Mouse (Mus musculus) frontal cortex, postnatal 14 days (tissue): ENCODE results near the gene Tmem88.

Experiments used
- DNase-seq, 2 experiments: peaks; one replicate each; pipeline ENCODE4 v3.0.0; 2022; ENCODE audit warnings: low spot score in 2 of 2

The Tmem88 gene

DNA sequence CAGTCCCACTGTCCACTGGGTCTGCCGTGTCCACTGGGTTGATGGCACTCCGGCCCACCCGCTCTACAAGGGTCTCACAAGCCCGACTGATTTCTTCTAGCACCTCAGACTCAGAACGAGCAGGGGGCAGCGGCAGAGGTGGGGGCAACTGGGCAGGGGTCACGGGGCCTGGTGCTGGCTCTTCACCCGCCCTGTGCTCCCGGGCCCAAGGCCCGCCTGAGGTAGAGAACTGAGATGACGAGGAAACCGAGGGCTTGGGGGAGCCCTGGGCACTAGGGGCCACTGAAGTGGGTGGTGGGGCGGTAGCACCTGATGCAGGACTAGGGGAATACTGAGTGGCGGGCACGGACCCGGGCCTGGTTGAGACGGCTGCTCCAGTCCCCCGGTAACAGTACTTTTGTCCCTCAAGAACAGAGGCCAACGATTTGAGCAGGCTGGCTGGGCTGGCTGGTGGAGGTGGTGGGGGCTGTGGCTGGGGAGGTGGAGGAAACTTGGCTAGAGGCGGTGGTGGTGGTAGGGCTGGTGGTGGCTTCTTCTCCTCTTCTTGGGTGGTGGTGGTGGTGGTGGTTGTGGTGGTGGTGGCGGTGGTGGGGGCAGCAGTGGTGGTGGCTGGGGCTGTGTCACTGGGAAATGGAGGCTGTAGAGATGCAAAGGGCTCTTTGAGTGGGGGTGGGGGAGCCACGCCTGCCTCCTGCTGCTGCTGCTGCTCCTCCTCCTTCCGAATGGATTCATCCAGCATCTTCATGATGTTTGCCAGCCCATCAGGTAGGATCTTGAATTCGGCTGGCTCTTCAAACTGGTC lies 6.8 kb upstream of the Tmem88 start:
- DNase-seq: no peak

DNA sequence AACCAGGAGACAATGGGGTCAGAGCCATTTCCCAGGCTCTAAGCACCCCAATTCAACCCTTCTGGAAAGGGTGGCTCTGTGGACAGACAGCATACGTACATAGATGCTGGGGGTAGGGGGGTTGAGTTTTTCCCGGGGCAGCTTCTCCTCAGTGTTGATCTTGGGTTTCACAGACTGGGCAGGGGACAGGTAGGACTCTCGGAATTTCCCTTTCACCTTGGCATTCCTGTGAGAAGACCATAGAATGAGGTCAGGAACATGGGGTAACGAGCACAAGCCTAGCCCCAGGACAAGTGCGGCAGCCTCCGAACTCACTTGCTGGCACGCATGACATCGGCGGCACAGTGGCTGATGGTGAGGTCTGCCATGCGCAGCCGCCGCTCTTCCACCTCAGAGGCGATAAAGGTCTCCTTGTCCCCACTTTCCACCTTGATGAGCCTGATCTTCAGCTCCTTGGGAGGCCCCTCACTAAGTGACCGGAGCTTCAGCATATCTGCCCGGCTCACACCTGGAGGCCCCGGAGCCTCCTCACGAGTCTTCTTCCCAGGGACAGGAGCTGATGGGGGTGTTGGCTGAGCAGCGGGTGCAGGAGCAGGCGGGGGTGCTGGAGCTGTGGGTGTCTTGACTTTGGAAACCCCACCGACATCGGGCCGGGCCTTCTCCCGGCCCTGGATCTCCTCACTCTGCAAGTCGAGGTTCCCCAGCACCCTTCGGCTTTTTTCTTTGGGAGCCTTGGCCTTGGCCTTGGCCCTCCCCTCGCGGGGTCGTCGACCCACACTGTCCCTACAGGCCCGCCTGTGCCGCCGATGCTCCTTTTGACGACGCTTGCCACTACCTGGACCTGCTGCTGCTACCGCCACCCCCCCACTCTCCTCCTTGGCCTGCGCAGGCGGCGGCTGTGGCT lies 5.9 kb upstream of the Tmem88 start:
- no peak for DNase-seq

DNA sequence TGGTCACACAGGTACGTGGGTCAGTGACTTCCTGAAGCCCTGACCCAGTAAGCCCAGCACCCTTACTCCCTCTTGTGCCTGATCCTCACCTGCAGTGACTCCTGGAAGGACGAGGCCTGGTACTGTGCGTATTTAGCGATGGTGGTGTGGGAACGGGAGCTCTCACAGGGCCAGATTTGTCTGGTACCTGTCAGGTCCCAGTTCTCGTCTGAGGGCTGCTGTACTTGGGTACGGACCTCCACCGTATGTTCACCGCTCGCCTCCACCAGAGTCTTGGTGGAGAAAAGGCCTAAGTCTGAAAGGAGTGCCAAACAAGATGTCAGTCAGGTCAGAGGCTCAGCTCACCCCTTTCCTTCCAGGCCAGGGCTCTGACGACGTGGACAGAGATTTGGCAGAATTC lies 4.0 kb upstream of the Tmem88 start:
- no peak for DNase-seq

DNA sequence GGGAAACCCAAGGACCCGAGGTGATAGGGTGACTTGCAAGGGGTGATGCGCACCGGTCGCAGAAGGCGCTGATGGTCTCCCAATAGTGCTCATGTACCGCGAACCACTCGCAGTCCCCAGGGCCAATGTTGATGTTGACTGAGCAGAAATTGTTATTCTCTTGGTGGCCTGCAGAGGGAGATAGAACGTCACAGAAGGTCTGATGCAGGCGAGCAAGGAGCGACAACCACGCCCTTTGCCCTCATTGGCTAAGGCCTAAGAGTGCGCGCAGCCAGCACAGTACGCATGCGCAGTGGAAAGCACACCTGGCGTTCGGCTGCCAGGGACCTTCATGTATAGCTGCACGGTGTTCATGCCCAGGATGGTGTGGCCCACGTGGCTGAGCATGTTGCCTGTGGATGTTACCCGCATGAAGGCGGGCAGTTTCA lies 3.2 kb upstream of the Tmem88 start:
- peak; percentile 80 to 83 for DNase-seq

DNA sequence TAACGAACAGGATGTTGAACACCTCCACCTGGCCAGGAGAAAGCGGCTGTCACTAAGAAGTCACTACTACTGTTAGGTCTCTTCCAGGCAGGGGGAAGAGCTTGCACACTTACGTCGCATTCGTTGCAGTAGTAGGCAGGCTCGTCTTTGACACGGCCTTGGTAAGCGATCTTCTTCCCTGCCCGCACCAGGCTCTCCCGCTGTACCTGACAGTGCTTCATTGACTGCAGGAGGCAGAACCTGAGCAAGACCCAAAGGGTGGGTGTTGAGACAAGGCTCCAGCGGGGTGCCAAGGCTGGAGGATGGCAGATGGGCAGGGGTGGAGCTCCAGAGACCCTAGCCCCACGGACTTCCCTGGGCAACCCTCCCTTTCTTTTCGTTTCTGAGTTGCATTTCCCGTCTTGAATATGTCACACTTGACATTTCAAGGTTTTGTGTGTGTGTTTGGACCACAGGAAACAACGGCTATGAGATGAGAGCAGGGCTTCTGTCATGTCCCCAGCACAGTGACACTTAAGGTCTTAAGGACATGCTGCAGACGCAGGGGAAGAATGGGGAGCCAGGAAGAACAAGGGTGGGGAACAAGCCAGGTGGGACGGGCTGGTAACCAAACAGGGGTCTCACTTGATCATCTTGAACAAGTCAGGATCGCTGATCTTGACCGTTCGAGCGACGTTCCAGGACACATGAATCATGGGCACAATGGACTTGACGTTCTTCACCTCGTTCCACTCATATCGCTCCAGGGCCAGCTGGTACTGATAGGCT lies 2.2 kb upstream of the Tmem88 start:
- DNase-seq: peak in 1 of 2 experiments; percentile 17

DNA sequence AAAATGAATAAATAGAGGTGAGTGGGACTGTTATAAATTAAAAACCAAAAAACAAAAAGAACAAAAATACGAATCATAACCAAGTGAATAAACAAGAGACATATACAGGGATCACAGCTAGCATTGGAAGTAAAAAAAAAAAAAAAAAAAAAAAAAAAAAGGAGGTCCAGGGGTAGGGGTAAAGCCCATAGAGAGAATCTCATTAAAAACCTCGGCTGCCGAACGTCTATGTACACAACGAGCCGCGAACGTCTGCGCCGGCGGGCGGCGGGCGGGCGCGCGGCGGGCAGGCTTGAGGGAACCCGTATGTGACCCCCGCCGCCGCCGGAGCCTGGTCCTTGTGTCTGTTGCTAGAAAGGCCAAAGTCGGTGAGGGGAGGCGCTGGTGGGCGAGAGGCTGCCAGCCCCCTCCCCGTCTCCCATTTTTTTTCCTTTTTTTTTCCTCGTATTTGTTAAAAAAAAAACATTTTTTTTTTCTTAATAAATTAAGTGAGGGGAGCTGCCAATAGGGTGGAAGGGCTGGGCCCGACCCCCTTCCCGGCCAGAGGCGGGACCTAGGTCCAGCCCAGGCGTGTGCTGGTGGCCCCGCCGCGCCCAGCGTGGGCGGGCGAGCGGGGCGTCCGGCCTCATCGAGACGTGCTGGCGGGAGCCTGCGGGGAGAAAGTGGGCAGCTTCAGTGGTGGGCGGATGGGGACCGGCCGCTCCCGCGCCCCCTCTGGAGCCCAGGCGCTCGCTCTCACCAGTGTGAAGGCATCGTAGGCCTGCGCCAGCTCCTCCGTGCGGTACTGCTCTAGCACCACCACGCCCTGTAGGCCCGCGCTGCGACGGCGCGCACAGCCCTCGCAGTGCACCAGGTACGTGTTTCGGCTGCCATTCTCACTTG lies 1.4 kb upstream of the Tmem88 start:
- DNase-seq: peak in 1 of 2 experiments; percentile 19

DNA sequence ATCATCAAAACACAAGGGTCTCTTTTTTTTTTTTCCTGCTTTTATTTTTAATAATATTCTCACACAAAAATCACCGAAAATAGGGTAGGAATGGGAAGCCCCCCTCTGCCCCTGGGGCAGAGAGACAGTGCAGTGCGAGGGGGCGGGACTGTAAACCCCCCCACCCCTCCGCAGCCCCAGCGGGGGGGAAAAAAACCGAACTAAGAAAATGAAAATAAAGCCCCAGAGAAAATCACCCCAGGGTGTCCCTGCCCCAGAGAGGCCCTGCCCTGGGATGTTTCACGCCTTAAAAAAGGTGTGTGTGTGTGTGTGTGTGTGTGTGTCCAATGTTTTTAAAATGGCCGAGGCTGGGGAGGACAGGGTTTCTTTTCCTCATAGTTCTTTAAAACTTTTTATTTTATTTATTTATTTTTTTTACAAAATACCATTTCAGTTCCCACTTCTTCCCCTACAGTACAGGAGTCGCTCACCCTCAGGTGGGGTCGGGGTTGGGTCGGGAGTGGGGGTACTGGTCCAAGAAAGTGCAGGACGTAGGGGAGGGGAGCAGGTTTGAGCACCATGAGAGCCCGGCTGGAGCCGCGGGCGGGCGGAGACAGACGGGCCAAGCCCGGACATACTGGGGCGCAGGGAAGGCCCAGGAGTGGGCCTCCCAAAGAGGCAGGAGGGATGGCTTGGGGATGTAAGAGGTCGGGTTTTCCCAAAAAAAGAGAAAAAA lies 609 bp upstream of the Tmem88 start:
- no peak for DNase-seq

DNA sequence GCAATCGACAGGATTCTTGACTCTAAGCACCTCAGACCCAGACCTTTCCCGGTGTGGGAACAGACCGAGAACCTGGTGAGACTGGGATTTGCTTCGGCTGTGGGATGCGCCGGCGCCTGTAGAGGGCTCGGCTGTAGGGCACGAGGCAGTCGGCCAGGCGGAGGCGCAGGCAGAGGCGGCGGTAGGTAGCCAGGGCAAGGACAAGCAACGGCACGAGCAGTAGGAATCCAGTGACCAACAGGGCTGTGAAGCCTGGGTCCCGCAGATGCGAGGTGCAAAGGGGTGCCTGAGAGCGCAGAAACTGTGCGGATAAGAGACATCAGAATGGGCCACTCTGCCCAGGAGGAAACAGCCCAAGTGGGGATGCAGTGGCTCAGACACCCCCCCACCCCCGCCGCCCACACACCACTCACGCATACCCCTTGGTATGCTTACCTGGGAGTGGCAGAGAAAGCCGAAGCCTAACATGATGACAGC lies 415 bp downstream of the Tmem88 start:
- peak in 1 of 2 experiments; percentile 26 for DNase-seq

DNA sequence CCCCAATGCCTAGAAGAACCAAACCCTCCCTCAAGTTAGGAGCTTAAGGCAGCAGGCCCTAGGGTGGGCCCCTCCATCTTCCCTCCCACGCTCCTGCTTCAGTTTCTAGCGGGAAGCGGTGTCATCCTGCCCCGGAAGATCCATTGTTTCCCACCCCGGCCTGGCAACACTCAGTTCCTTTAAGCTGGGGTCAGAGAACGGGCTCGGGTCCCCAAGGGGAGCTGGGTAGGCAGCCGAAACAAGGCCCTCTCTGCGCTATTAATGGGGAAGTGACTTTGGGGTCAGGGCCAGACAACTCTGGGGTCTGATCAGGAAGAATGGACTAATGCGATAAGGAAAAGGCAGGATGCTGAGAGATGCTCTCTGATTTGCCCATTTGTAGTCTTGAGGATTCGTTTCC lies 1.3 kb downstream of the Tmem88 start:
- peak in 1 of 2 experiments; percentile 41 for DNase-seq

DNA sequence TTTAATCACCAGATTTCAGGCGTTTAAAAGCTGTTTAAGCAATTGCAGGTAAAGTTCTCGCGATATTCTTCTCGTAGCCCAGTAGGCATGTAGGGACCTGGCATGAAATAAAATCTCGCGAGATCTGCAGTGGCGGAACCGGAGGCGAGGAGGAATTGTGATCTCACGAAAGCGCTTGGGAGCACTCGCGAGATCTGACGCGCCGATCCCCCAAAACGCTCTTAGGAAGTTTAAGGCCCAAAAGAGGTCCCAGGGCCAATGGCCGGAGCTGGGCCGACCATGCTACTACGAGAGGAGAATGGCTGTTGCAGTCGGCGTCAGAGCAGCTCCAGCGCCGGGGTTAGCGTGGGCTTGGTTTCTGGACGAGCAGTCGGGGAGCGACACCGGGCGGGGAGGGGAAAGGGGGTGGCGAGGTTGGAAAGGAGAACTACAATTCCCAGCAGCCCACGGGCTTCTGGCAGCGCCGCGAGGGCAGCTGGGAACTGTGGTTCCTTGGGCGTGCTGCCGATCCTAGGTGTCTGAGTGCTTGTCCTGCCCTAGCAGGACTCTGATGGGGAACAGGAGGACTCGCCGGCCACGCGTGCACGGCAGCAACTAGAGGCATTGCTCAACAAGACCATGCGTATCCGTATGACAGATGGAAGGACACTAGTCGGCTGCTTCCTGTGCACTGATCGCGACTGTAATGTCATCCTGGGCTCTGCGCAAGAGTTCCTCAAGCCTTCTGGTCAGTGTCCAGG lies 2.2 kb downstream of the Tmem88 start:
- peak; percentile 94 to 96 for DNase-seq

DNA sequence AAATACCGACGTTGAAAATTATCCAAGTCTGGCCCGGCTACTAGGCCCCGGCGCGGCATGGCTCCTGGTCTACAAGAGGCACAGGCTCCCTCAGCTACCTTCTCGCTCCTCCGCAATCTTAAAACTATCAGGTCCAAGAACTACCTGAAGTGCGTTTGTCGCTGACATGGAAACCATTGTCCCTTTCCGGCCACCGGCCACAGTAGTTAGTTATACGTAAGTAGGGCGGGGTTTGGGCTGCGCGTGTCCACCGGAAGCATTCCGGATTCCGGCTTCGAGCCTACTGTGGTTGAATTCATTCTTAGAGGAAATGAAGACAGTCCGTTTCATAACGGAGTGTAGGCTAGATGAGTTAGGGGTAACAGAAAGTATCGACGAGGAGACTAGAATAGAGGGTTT lies 2.8 kb downstream of the Tmem88 start, which contains the start of the genes Naa38 and Cyb5d1:
TSS of gene Naa38 (plus strand) at position 253 of the 399 bp plus-strand sequence.
TSS of gene Cyb5d1 (minus strand) at position 397 of the 399 bp plus-strand sequence.
- peak; percentile 83 to 88 for DNase-seq

DNA sequence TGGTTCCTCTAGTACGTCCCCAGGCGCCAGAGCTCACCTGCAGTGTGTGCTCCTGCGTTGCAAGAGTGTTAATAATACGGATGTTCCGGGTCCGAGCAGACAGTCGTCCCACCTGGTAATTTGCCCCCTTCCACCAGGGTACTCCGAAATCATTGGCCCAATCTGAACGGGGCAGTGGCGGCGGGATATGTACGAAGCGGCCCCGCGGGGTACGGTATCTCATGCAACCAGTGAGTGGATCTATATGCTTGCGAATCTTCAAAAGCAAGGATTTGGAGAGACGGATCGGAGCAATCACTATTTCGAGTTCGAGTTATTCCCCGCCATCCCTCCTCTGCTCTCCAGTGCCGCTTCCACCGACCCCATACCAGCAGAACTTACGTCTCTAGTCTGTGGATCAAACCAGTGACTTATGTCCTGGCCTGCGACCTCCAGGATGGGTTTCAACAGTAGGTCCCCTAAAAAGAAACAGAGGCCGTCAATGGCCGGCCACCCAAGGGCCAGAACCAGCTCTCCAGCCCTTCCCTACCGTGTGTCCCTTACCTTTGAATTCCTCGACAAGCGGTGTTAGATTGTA lies 3.4 kb downstream of the Tmem88 start:
- peak in 1 of 2 experiments; percentile 17 for DNase-seq

DNA sequence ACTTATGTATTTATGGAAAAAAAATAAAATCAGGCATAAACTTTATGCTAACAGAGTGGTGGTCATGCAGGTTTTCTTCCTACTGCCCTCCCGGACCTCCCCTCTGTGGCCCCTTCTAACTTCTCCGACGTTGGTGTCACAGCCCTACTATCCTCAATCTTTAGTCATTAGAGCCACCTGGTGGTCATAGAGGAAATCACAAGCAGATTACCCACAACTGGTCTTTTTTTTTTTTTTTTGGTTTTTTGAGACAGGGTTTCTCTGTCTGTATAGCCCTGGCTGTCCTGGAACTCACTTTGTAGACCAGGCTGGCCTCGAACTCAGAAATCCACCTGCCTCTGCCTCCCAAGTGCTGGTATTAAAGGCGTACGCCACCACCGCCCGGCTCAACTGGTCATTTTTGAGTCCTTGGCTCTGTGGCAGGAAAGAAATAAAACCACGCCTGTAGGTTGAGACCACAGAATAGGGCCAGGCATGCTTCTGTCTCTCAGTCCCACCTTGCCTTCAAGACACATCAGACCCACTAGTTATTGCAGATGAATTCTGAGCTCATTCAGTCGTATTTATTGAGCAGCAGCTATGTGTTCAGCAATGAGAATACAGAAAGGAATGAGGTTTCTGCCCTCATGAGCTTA lies 7.5 kb downstream of the Tmem88 start:
- peak in 1 of 2 experiments; percentile 54 for DNase-seq

DNA sequence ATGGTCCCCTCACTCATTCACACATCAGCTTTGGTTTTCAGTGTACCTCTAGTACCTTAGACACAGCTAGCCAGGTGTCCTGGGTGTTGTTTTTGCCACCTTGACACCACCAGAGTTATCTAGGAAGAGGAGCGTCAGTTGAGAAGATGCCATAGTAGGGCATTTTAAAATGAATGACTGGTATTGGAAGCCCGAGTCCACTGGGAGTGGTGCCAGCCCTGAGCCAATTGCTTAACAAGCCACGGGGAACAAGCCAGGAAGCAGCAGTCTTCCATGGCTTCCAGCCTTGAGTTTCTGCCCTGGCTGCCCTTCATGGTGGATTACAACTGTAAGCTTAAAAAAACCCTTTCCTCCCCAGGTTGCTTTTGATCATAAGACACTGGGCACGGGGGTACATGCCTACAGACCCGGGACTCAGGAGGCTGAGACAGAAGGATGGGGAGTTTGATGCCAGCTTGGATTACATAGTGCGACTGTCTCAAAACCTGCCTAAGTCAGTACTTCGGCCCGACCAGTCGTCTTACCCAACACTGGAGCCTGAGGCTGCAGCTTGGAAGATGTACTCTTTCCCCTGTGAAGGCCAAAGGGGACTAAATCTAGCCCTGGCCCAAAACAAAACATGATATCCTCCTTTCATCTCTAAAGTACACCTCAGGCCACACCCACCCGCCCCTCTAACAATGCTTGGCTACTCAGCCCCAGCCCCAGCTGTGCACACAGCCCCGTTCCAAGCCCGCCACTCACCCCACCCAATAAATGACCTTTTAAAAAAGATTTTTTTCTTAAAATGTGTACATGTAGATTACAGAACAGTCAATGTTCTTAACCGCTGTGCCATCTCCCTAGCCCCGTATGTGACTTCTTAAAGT lies 8.3 kb downstream of the Tmem88 start:
- peak; percentile 31 to 43 for DNase-seq

DNA sequence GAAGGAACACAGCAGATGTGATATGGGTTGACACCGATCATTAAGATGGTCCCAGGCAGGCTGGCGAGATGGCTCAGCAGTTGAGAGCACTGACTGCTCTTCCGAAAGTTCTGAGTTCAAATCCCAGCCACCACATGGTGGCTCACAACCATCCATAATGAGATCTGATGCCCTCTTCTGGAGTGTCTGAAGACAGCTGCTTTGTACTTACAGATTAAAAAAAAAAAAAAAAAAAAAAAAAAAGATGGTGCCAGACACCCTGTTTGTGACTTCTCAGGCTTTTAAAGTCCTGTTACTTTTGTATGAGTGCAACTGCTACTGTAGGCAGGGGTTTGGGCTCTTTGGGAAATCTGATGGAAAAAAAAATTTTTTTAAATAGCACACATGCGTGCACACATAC lies 9.4 kb downstream of the Tmem88 start:
- no peak for DNase-seq

DNA sequence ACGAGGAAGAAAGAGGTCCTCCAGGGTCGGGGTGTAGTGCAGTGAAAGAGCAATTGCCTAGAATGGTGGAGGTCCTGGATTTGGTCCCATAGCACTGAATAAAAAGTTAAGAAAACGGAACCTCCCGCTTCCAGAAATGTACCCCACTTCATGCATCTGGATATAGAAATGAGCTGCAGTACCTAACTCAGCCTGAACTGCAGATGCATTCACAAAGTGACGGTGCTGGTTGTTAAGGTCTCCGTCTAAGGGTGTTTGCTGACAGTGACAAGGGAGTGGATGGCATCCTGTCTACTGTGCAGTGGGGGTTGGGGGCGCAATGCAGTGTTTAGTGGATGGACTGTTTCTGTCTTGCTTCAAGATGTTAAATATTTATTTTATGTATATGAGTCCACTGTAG lies 11.3 kb downstream of the Tmem88 start:
- DNase-seq: no peak

DNA sequence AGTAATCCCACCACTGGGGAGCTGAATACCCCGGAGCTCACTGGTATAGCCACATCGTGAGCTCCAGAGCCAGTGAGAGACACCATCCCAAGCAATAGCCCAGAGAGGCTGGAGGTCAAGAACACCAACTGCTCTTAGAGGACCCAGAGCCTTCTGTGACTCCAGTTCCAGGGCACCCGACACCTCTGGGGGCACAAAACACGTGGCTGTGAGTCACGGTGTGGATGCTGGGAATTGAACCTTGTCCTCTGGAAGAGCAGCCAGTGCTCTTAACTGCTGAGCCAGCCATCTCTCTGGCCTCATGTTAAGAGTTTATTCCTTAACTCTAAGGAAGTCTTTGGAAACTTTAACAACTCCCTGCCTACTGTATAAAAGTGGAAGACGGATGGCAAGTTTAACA lies 13.1 kb downstream of the Tmem88 start:
- no peak for DNase-seq
